Mouse (Mus musculus) heart, adult 11 months (tissue): ENCODE data around the gene Itgb3.

Source experiments
- DNase-seq: peaks from one replicate; pipeline ENCODE4 v3.0.0; 2022

Gene Itgb3

DNA sequence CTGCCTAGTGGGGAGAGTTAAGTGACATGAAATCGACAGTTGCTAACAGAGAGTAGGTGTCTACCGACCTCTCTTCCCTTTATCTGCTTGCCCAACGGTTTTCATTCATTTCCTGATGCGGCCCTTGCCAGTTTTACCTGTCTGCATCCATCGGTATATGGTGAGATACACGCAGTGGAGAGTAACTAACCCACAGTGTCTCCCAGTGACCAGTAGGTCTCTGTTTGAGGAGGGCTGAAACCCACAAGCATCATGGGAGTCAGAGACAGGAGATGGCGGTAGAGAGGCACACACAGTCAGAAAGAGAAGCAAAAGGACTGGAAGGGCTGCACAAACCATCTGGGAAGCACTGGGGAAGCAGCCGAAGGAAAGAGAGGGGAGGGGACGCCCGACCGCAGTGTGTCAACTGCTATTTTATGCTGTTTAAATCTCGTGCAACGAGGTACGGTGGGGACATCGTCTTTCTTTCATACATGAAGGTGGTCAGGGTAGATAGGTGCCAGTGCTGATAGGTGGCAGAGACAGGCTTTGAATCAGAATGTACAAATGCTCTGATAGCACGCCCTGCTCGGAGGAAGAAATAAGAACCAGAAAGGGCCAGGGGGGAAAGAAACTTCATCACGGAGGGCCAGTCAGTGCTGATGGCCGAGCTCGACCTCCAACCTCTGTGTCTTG is 53.9 kb downstream of the Itgb3 start:
- no peak for DNase-seq

DNA sequence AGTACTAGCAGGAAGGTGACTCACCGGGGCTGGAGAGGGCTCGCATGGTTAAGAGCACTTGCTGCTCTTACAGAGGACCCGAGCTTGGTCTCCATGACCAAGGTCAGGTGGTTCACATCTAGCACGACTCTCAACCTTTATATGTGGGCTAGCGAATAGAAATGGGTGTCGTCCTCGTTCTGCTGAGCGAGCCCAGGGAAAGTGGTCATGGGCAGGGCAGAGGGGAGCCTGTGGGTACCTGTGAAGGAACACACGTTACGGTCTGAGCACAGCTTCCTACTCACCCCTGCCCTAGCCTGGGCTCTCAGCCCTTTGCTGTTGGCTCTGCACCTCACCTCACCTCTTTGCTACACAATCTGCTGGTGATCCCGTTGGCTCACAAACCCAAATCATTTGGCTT is 54.8 kb downstream of the Itgb3 start:
- peak; percentile 79 for DNase-seq

DNA sequence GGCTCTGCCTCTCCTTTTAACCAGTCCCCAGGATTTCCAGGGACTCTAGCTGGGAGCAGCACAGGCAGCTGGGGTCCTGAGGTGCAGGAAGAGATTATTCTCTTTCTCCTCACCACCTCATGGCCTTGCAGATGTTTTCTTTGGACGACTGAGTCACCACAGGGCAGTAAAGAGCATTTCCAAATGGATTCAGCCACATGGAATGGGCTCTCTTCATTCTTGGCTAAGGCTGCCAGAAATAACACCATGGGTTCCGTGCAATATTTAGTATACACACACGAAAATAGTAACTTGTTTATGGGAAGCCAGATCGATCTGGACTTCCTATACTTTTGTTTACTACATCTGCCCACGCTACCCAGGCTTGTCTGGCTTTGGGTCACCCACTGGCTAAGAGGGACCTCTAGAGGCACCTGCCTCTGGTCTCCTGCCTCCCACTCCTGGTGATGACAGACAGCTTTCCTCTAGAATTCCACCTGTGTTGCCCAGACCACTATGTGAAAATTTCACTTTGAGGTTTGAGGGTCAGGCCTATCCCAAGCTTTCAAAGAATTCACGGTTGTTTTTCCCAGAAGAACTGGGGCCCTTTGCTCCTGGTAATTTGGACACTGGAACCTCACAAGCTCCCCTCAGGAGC is 55.6 kb downstream of the Itgb3 start:
- peak; percentile 65 for DNase-seq

DNA sequence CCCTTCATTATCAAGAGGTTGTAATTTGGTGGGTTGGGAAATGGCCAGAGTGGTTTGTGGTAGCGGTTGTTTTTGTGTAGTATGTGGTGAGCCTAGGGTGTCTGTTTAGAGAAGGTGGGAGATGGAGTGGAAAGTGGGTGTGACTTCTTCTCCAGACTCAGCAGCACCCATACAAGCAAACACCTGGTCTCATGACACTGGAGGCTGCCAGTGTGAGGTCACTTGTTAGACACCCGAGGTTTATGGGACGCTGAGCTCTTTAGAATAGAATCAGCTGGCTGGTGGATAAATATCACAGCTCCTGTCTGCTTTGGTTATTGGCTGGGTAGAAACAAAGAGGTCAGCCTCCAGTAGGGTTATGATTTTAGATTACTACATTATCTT is 56.1 kb downstream of the Itgb3 start:
- peak; percentile 82 for DNase-seq

DNA sequence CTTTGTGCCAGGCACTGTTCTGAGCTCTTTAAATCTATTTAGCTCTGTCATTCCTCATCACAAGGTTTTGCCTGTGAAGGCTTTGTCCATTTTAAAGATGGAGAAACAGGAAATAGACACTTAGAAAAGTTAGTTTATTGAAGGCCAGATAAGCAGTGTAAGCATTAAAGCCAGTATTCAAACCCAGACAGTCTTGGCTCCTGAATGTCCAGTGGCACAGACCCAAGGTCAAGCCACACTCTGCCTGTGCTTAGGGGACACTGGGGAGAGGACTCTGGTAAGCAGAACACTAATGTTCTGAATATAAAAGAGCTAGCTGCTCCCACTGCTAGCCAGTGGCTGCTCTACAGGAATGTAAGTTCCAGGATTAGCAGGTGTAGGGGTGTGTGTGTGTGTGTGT is 56.6 kb downstream of the Itgb3 start:
- DNase-seq = peak; percentile 60

DNA sequence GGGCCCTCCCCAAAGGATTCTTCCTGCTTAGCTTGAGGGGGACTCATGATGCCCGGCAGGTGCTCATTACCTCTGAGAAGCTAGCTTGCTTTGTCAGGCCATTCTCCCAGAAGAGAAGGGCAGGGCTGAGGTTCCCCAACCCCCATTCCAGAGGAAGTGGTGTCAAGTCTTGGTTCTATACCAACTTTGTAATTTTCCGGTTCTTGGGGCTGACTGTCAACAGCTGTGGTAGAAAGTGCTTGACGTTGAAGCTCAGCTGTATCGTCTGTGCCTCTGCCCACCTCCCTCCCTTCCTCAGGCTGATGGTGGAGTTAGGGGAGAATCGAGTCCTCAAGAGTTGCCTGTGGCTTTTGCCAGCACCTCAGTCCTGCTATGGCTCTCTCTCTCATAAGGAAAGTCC is 59.6 kb downstream of the Itgb3 start:
- peak; percentile 71 for DNase-seq

DNA sequence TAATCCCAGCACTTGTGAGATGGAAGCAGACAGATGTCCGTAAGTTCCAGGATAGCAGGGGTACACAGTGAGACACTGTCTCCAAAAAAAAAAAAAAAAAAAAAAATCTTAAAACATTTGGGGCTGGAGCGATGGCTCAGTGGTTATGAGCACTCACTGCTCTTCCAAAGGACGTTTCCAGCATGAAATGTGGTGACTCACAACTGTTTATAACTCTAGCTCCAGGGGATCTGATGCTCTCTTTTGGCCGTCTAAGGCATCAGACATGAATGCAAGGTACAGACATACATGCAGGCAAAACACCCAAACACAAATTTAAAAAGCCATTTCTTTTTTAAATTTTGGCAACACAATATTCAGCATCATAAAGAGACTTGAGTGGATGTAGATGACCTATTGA is 65.6 kb downstream of the Itgb3 start:
- peak; percentile 4 for DNase-seq

DNA sequence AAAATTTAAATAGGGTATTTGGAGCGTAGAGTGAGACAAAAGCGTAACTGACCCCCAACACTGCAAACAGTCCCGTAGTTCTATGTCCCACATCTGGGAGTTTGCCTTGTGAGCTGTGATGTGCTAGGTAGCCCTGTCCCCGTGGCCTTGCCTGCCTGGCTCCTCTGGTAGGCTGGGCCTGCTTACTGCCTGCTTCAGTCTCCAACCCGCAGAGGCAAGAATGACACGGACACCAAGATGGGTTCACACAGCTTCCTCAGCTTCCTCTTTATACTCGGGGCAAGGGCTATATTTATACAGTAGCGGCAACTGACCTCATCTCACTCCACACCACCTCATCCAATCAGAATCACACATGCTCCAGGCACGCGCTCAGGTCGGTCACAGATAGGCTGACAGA is 67.0 kb downstream of the Itgb3 start:
- no peak for DNase-seq

DNA sequence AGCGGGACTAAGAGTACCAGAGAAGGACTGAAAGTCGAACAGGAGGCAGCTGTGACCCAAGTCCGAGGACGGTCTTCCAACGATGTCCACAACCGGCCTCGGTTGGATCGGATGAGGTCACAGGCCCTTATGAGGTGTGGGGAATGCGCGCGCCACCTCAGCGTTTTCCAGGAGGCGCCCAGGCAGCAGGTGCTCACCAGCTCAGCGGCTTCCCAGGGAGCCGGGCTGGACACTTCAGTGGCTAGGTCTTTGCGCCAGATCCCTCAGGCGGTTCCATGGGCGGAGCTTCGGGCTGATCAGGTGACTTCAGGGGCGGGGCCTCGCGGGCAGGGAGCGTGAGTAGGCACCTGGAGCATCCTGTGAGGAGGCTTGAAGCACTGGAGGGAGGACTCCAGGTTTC is 77.7 kb downstream of the Itgb3 start, which contains the start of gene Gm11639:
Gm11639 (plus strand) TSS at position 160 of the 400 bp plus-strand sequence.
- DNase-seq = peak; percentile 72

DNA sequence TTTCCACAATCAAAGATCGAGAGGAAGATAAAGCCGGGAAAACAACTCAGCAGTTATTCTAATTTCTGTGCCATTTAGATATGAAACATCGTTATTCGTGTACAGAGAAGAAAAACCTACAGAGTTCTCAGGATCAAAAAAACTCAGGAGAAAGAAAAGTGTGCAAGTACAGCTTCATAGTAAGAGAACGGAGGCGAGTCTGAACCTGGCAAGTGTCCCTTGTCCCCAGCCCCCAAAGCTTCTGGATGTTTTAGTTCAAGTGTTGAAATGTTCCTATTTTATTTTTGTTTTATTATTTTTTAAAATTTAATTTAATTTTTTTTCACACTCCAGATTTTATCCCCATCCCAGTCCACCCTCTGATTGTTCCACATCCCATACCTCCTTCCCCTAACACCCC is 85.4 kb downstream of the Itgb3 start:
- DNase-seq = peak; percentile 33

DNA sequence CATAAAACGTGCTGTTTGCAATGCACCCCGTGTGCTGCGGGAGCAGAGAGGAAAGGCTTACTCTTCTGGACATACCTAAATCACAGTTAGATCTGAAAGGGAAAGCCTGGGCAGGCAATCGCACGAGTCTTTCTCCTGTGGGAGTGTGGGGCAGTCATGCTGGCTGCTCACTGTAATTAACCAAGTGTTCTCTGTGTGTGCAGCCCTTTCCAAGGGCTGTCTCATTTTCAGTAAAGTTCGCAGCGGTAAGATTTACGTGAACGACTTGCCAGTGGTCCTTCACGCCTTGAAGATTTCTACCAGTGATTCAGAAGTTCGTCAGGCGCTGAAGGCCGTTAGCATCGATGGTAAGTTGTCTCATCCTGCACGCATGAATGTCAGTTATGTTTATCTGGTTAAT is 96.3 kb downstream of the Itgb3 start:
- no peak for DNase-seq

DNA sequence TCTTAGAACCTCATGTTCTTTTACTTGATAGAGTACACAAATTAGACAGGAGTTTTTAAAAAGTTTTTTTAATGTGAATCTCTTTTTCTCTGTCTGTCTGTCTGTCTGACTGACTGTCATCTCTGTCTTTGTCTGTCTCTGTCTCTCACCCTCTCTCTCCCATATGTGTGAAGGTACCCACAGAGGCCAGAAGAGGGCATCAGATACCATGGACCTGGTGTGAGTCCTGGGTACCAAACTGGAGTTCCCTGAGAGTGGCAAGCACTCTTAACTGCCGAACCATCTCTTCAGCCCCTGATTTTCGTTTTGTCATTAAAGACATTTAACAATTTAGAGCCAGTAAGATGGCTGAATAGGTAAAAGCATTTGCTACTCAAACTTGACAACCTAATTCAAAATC is 99.3 kb downstream of the Itgb3 start:
- no peak for DNase-seq
